Mouse (Mus musculus): ENCODE measurements around the gene Sirt4.

DNA sequence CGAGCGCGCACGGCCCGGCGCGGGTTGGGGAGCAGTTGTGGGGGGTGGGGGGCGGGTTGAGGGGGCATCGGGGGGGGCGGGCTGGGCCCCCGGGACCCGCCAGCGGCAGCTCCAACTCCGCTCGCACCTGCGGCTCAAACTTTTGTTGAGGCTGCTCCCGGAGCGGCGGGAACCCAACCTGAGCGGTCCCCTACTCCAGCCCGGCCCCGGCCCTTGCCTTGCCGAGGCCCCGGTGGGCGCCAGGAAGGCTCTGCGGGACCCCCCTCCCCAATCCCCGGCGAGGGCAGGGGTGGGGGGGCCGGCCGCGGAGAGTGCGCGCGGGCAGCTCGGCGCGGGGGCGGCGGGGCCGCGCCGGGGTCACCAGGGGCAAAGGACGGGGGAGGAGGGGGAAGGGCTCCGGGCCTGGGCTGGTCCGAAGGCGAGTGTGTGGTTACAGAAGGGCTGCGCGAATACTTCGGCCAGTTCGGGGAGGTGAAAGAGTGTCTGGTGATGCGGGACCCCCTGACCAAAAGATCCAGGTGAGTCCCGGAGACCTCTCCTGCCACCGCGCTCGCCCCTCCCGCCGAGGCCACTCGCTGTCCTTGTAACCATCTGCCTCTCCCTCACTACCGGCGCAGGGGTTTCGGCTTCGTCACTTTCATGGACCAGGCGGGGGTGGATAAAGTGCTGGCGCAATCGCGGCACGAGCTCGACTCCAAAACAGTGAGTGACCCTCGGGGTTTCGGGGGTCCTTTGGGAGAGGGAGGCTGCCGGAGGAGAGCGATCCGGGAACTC lies 54.2 kb downstream of the Sirt4 start:
- TF ChIP-seq CTCF (conservative IDR thresholded peaks at IDR 0.05; ENCODE audit: low read length) (no peak), POU5F1 (IDR thresholded peaks at IDR 0.05; ENCODE audit: borderline replicate concordance, low read length) (no peak), NANOG (IDR thresholded peaks at IDR 0.05; ENCODE audit: borderline replicate concordance, low read length) (no peak)
